Mouse (Mus musculus): ENCODE measurements around the gene Zfp385c.

- TF ChIP-seq CTCF (IDR thresholded peaks at IDR 0.05) (no peak), POLR2A (IDR thresholded peaks at IDR 0.05; ENCODE audit: insufficient read depth, low read depth, low read length) (no peak), EP300 (IDR thresholded peaks at IDR 0.05; ENCODE audit: insufficient read depth, low read depth, low read length) (no peak)
Measured at GRCm38 (mm10) chr11:100736746-100737080, 44.5 kb upstream of the Zfp385c start.

Measured in heart, adult 2 months (tissue).